Mouse (Mus musculus) ES-E14 (cell line): ENCODE measurements at regions not wholly inside any gene's neighbourhood (a gene's known extent, or its start where the extent isn't known, plus 50 kb on each side); places are given as distances from the start of the nearest gene placed in this dataset.

Experiments
- CHD2 ChIP-seq: IDR thresholded peaks from 2 replicates; pipeline ENCODE4 v1.6.1; 2014; ENCODE audit warnings: mild to moderate bottlenecking, low read depth, low read length, inconsistent platforms
- HCFC1 ChIP-seq: IDR thresholded peaks from 2 replicates; pipeline ENCODE4 v1.6.1; 2012; ENCODE audit warnings: low read length, inconsistent platforms, borderline replicate concordance; ENCODE audit not compliant: insufficient read depth
- ZNF384 ChIP-seq: IDR thresholded peaks from 2 replicates; pipeline ENCODE4 v1.6.1; 2012; ENCODE audit warnings: low read depth, low read length, inconsistent platforms

- TF ChIP-seq ZNF384 (no peak), CHD2 (no peak), HCFC1 (no peak)
Observed at GRCm38 (mm10) chr1:69241502-69242214, 133.8 kb upstream of the Erbb4 start.
